8 mouse cellular contexts compared by ENCODE assay signal in genomic region chr2:152376345-152376741, GRCm38 (mm10). TPM values are rescaled to one million over a fixed set of nuclear protein-coding genes. Genes with fewer than 3 reads are reported as not detected.
DNase-seq lines count a peak whose midpoint lies in the region; ATAC-seq and TF ChIP-seq lines count a peak whose summit lies in the region.

TSS of gene Nrsn2 (minus strand) at chr2:152376638.

- no peaks in the 10 kb centered on the region for H3K9me3 ChIP-seq in liver, embryonic 12.5 days (replicated peaks)
- no peaks in the 10 kb centered on the region for H3K9me3 ChIP-seq in liver, postnatal 0 days (ENCODE audit: low read length)
- H3K9me3 ChIP-seq in forebrain, embryonic 15.5 days = no peaks in the 10 kb centered on the region

- peaks cover 54% of the 10 kb centered on the region for H3K27me3 ChIP-seq in liver, embryonic 12.5 days (replicated peaks)
- H3K27me3 ChIP-seq in liver, postnatal 0 days (ENCODE audit: insufficient read depth, low read length) = peaks cover 33% of the 10 kb centered on the region
- H3K27me3 ChIP-seq in forebrain, embryonic 15.5 days = no peaks in the 10 kb centered on the region

- ATAC-seq in liver, embryonic 12.5 days = 0 out of 2 replicates have a peak, but pooled peaks have one; percentile 21
- no peak for ATAC-seq in liver, postnatal 0 days
- peak; percentile 80 for ATAC-seq in forebrain, embryonic 15.5 days (replicated peaks)

- TF ChIP-seq CTCF in liver, postnatal 0 days (IDR thresholded peaks at IDR 0.05; ENCODE audit: low read depth) = no peak

- no peak for DNase-seq in liver, postnatal 0 days
- DNase-seq in left cerebral cortex, postnatal 14 days (ENCODE audit: low spot score in 2 of 2) = peak in 1 of 2 experiments; percentile 40
- peak; percentile 53 to 69 for DNase-seq in right cerebral cortex, postnatal 10 days (ENCODE audit: low spot score in 2 of 2)
- no peak for DNase-seq in thymus, postnatal 10 days (ENCODE audit: low spot score in 2 of 2)
- DNase-seq in kidney, adult 11 months = no peak
- no peak for DNase-seq in adrenal gland, postnatal 36 days

- intact Hi-C loops in left cerebral cortex, postnatal 14 days (cut with DNase I) = no loop called here

- H3K4me2 ChIP-seq in liver, embryonic 12.5 days = no peak within 1 kb of the TSS
- H3K4me2 ChIP-seq in liver, postnatal 0 days (ENCODE audit: low read depth, low read length) = no peak within 1 kb of the TSS
- peak within 1 kb of the TSS; percentile 48 for H3K4me2 ChIP-seq in forebrain, embryonic 15.5 days (replicated peaks)

- TF ChIP-seq EP300 in liver, postnatal 0 days (IDR thresholded peaks at IDR 0.05; ENCODE audit: low read depth) = no peak

- H3K27ac ChIP-seq in liver, embryonic 12.5 days = no peak within 1 kb of the TSS
- H3K27ac ChIP-seq in liver, postnatal 0 days (ENCODE audit: low read depth) = no peak within 1 kb of the TSS
- H3K27ac ChIP-seq in forebrain, embryonic 15.5 days (replicated peaks) = peak within 1 kb of the TSS; percentile 85

- 0 out of 2 replicates have a peak, but pooled peaks cover 8% of the 10 kb centered on the region for H3K4me1 ChIP-seq in liver, embryonic 12.5 days
- no peaks in the 10 kb centered on the region for H3K4me1 ChIP-seq in liver, postnatal 0 days (ENCODE audit: insufficient read depth)
- peaks cover 21% of the 10 kb centered on the region for H3K4me1 ChIP-seq in forebrain, embryonic 15.5 days

- no peak within 1 kb of the TSS for H3K9ac ChIP-seq in liver, embryonic 12.5 days
- no peak within 1 kb of the TSS for H3K9ac ChIP-seq in liver, postnatal 0 days (replicated peaks)
- H3K9ac ChIP-seq in forebrain, embryonic 15.5 days (replicated peaks) = peak within 1 kb of the TSS; percentile 48

- WGBS in liver, embryonic 12.5 days (ENCODE audit: insufficient replicate concordance) = 7% methylated on average over 16 of the region's 16 CpGs
- 10% methylated on average over 16 of the region's 16 CpGs for WGBS in liver, postnatal 0 days (ENCODE audit: insufficient replicate concordance)
- WGBS in forebrain, embryonic 15.5 days = under 1% methylated on average over 16 of the region's 16 CpGs

- no peaks in the 10 kb centered on the region for H3K36me3 ChIP-seq in liver, embryonic 12.5 days
- H3K36me3 ChIP-seq in liver, postnatal 0 days (replicated peaks; ENCODE audit: insufficient read depth, low read length) = no peaks in the 10 kb centered on the region
- no peaks in the 10 kb centered on the region for H3K36me3 ChIP-seq in forebrain, embryonic 15.5 days

- H3K4me3 ChIP-seq in liver, embryonic 12.5 days = no peak within 1 kb of the TSS
- no peak within 1 kb of the TSS for H3K4me3 ChIP-seq in liver, postnatal 0 days (ENCODE audit: low read depth, low read length)
- peak within 1 kb of the TSS; percentile 35 for H3K4me3 ChIP-seq in forebrain, embryonic 15.5 days

RNA-seq across cellular contexts. Expression of gene Nrsn2, which starts in this region (rescaled TPM):
- 0.08 TPM in 1 of 2 replicates, not detected in the other for polyA plus RNA-seq in liver, embryonic 12.5 days (2016; fragmentation: Nextera tagmentation; extraction: Ambion mirVana)
- polyA plus RNA-seq in liver, postnatal 0 days (2015; fragmentation: Nextera tagmentation; extraction: Ambion mirVana) = not detected in 2 replicates
- polyA plus RNA-seq in forebrain, embryonic 15.5 days (2015; fragmentation: Nextera tagmentation; extraction: Ambion mirVana) = 13.5 and 13.6 TPM in 2 replicates
- 10 to 100 TPM; 38.3 to 57.6 TPM for total RNA-seq in left cerebral cortex, postnatal 14 days (2021)
- 1 to 10 TPM; 2.3 to 2.5 TPM for total RNA-seq in adrenal gland, postnatal 36 days (2021)

Comparison
In these comparisons a context has a peak if more than half of its experiments do, and no peak if none do; other contexts are left out.
1. RNA of gene Nrsn2 (total RNA-seq): 38.3 to 57.6 TPM in left cerebral cortex, postnatal 14 days; 2.3 to 2.5 TPM in adrenal gland, postnatal 36 days; every median in the first group is over 10 times any median in the second.
2. RNA of gene Nrsn2 (polyA plus RNA-seq): 13.5 to 13.6 TPM in forebrain, embryonic 15.5 days; 0.08 TPM in liver, embryonic 12.5 days and not detected in liver, postnatal 0 days; every median in the first group is over 10 times any median in the second.
3. Peak in ATAC-seq in liver, embryonic 12.5 days; RNA of the gene not detected or under 1 TPM.
4. DNase-seq: peak in right cerebral cortex, postnatal 10 days (2 of 2); none in liver, postnatal 0 days (single experiment), thymus, postnatal 10 days (0 of 2), kidney, adult 11 months (single experiment) and adrenal gland, postnatal 36 days (0 of 2).